Mouse (Mus musculus) left cerebral cortex, postnatal 10 days (tissue): ENCODE results near the gene Gm28038. TPM values are rescaled to one million over a fixed set of nuclear protein-coding genes. Genes with fewer than 3 reads are reported as not detected.

Experiments
- DNase-seq, 2 experiments: peaks; one replicate each; pipeline ENCODE4 v3.0.0; 2021 to 2022; ENCODE audit warnings: low spot score in 2 of 2, mixed read lengths in 1 of 2; ENCODE audit errors: extremely low spot score in 1 of 2
- intact Hi-C: fragments of 180-260 bp; cut with DNase I; formaldehyde crosslinking; loops from one replicate; pipeline ENCODE4 v1.15.1; 2025
- total RNA-seq, 2 experiments: library from RNA; stranded (reverse); gene quantifications; 2 replicates each; pipeline ENCODE4 v1.2.3; 2021

Gm28038 gene
- total RNA-seq, 2 experiments from 2014 or later = not detected

DNA sequence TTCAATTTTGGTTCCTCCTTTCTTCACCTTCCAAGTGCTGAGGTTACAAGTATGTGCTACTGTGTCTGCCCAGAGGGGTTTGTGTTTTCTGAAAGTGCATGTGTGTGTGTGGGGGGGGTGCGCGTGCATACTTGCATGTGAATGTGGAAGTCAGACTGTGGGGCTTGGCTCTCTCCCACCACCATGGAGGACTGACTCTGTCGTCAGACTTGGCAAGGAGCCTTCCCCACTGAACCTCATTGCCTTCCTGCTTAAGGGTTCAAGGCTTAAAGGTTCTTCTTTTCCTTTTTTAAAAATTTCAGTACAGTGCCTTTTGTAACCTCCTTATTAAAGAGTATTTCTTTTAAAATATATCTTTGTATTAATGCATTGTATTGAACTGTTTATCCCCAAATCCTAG lies 47.9 kb downstream of the Gm28038 start:
- no peak for DNase-seq
- intact Hi-C loops = no loop called here

DNA sequence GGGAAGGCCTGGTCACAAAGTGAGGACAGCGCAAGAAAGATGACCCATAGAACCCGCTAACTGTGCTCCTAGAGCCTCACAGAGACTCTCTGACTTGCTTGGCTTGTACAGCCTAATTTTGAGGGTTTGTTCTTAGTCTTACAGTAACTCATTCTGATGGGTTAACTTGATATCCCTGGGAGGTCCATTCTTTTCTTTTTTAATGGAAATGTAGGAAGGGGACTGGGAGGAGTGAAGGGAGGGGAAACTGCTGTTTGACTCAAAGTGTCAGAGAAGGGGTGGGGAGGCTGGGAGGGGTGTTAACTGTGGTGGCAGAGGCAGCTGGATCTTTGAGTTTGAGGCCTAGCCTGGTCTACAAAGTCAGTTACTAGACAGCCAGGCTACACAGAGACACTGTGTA lies 54.5 kb downstream of the Gm28038 start:
- intact Hi-C loops = loop anchor here (5.0 kb wide), 1 partner anchor 33 kb away; no protein-coding TSS in a partner anchor
- DNase-seq = no peak

DNA sequence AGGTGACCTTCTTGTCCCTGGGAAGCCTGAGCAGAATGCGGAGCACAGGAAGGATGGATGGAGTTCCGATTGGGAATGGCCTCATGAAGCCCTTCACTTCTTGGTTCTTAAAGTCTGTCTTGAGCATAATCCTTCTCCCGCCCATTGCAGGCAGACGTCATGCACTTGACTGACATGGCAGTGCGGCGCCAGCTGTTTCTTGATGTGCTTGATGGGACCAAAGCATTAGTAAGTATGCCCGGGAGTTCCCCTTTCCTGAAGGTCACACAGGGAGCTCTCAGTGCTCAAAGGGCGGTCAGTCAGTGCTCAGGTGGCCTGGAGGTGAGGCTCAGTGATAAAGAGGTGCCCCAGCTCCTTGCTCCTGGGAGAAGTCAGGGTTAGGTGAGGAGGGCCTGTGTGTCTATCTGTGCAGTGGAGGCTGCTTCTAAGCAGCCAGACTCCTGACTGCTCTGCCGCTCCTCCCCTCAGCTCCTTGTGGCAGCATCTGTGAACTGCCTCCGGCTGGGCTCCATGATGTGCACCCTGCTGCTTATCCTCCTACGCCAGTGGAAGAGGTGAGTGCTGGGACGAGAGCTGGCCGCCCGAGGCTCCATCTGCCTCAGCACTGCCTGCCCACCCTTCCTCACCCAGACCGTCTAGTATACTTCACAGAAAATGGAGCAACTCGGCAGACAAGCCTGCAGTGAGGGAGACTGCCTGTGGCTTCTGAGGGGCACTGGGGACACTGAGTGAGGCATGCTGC lies 55.5 kb downstream of the Gm28038 start:
- intact Hi-C loops = loop anchor here (5.0 kb wide), 1 partner anchor 34 kb away; no protein-coding TSS in a partner anchor
- DNase-seq = no peak

DNA sequence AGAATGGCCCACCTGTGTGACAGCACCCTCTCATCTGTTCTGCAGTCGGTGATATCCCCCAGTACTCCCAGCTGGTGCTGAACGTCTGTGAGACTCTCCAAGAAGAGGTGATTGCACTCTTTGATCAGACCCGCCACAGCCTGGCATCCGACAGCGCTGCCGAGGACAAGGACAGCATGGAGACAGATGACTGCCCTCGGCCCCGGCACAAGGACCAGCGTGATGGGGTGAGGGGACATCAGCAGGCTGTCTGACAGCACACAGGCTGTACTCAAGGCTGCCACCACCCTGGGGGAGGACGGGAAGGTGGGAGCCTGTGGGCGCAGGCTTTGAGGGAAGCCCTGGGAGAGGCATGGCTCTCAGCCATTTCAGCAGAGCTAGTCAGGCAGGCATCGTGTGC lies 56.3 kb downstream of the Gm28038 start:
- intact Hi-C loops = loop anchor here (5.0 kb wide), 1 partner anchor 35 kb away; no protein-coding TSS in a partner anchor
- DNase-seq = no peak

DNA sequence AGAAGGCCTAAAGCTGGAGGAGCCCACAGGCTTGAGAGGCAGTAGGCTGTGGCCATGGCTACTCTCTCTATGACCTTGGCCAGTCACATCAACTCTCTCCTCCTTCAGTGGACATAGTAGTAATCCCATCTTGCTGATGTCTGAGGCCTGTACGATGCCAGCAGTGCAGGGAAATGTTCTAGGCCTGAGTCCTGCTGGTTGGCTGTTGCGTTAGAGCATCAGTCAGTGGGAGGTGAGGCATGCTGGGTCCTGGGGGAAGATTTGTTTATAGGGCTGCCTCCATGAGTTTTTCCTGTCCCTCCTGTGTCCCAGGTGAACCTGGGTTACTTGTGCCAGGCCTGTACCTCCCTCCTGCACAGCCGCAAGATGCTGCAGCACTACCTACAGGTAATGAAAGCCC lies 61.2 kb downstream of the Gm28038 start:
- no peak for DNase-seq

DNA sequence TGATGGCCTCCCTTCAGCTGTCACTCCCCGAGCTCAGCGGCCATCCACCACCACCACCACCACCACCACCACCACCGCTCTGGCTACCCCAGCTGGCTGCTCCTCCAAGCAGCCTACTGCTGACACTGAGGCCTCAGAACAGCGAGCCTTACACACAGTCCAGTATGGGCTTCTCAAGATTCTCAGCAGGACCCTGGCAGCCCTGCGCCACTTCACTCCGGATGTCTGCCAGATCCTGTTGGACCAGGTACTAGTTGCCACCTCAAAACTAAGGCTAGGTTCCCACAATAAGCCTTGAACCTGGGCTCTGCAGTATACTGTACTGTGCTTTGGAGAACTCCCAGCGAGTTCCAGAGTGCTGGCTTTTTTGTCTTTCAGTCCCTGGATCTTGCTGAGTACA lies 61.7 kb downstream of the Gm28038 start:
- intact Hi-C loops = no loop called here
- no peak for DNase-seq

More for the DNA sequence above, 61.2 kb downstream of the Gm28038 start:
- intact Hi-C loops = no loop called here

DNA sequence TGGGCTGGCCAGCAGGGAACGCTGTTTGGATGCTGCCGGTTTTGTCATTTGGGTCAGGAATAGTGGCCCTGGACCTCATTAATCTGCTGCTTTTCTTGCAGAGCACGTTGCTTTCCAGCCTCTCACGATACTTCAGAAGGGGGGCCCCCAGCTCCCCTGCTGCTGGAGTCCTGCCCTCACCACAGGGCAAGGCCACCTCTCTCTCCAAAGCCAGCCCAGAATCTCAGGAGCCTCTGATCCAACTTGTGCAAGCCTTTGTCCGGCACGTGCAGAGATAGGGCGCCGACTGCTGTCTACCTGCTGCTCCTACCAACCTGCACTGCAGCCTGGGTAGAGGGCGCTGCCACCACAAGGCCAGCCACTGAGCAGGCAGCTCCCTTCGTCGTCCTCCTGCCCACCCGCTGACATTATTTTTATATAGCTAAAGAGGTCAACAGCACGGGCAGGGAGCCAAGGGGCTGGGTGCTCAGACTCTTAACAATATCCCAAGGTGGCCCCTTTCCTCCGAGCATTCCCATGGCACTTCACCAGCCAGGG lies 62.8 kb downstream of the Gm28038 start:
- peak in 1 of 2 experiments; percentile 68 for DNase-seq
- intact Hi-C loops = no loop called here

DNA sequence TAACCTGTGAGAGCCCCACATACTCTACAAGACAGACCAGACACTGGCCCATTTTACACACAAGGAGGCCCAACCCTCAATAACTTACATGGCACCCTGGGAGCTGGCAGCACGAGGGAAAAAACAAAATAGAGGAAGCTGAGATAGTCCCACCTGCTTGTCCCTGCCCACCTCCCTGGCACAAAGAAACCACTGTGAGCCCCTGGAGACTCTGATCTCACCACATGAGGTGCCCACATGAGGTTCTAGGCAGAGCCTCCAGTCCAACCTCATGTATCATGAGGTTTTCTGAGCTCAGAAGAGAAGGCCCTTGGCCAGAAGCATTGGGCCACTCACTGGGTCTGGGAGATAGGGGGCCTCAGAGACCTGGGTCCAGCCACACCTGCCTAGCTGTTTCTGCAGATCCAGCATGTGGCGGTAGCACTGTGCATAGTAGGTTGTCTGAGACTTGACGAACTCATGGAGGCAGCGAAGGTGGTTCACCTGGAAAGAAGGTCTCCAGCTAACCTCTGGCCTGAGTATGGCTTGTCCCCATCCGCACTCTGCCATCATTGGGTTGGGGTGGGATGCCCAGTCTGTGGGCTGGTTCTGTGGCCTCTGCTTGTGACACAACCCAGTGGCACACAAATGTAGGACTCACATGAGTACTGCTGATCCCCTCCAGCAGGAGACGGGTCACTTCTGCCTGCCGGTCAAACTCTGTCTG lies 65.3 kb downstream of the Gm28038 start:
- intact Hi-C loops = no loop called here
- DNase-seq = no peak

DNA sequence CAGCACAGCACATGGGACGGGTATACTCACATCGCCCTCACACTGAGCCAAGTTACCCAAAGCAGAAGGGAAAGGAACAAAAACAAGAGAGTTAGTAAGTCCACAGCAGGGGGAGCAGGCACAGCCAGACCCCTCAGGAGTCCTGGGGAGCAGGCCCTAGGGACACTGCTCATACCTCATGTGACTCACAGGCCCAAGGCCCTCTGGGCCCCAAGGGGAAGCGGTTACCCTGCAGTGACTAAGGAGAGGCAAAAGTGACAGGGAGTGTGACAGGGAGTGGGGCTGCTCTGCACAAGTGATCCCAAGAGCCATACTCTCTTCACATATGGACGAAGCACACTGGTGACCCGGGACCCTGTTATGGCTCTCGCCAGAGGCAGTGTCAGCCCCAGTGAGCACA lies 68.4 kb downstream of the Gm28038 start:
- no peak for DNase-seq

More for the DNA sequence above, 68.4 kb downstream of the Gm28038 start:
- intact Hi-C loops = no loop called here

Other genes starting within 250 kb of the Gm28038 start
- 10 to 100 TPM; 50.0 to 52.1 TPM for gene Wdr34, start 232.2 kb upstream of the Gm28038 start, total RNA-seq
- gene Set, start 223.7 kb upstream of the Gm28038 start, total RNA-seq = 100 to 1,000 TPM; 219 to 220 TPM
- 1 to 10 TPM; 1.6 TPM for gene Pkn3, start 203.4 kb upstream of the Gm28038 start, total RNA-seq
- 10 to 100 TPM; 16.8 to 20.8 TPM for gene Zdhhc12, start 187.4 kb upstream of the Gm28038 start, total RNA-seq
- 100 to 1,000 TPM; 110 to 116 TPM for gene Zer1, start 156.5 kb upstream of the Gm28038 start, total RNA-seq
- 10 to 100 TPM; 60.4 to 71.5 TPM for gene Tbc1d13, start 147.3 kb upstream of the Gm28038 start, total RNA-seq
- gene Endog, start 109.5 kb upstream of the Gm28038 start, total RNA-seq = 10 to 100 TPM; 18.6 to 23.3 TPM
- gene Spout1, start 102.6 kb upstream of the Gm28038 start, total RNA-seq = 10 to 100 TPM; 37.0 to 40.3 TPM
- gene Kyat1, start 75.2 kb upstream of the Gm28038 start, total RNA-seq = 10 to 100 TPM; 13.1 to 15.8 TPM
- 10 to 100 TPM; 47.8 to 51.9 TPM for gene Lrrc8a, start 43.3 kb upstream of the Gm28038 start, total RNA-seq
- gene Gm28035, start 40.5 kb upstream of the Gm28038 start, total RNA-seq = 1 to 10 TPM; 6.3 to 7.3 TPM
- 10 to 100 TPM; 14.2 to 14.6 TPM for gene Phyhd1, start 14.8 kb upstream of the Gm28038 start, total RNA-seq
- gene Dolk, start 5.3 kb downstream of the Gm28038 start, total RNA-seq = 10 to 100 TPM; 25.8 to 28.8 TPM
- 10 to 100 TPM; 23.7 to 23.9 TPM for gene Nup188, start 5.4 kb downstream of the Gm28038 start, total RNA-seq
- gene Sh3glb2, start 78.3 kb downstream of the Gm28038 start, total RNA-seq = 100 to 1,000 TPM; 219 to 230 TPM
- 100 to 1,000 TPM in 1 of 2 experiments, 10 to 100 TPM in 1; 95.4 to 108 TPM for gene Miga2, start 83.2 kb downstream of the Gm28038 start, total RNA-seq
- gene Dolpp1, start 111.2 kb downstream of the Gm28038 start, total RNA-seq = 10 to 100 TPM; 35.6 to 36.4 TPM
- 10 to 100 TPM; 39.7 to 40.3 TPM for gene Crat, start 134.8 kb downstream of the Gm28038 start, total RNA-seq
- gene Ptpa, start 135.0 kb downstream of the Gm28038 start, total RNA-seq = 100 to 1,000 TPM; 144 to 145 TPM
- gene Ier5l, start 193.2 kb downstream of the Gm28038 start, total RNA-seq = 1 to 10 TPM; 7.8 to 9.8 TPM